Mouse (Mus musculus): ENCODE results near the gene Gm10277. TPM values are rescaled to one million over a fixed set of nuclear protein-coding genes. Genes with fewer than 3 reads are reported as not detected.

Gene Gm10277
- total and polyA plus RNA-seq, 3 experiments: 0.10 TPM; not detected in 2

- no peak for TF ChIP-seq ZKSCAN1 (IDR thresholded peaks at IDR 0.05; ENCODE audit: borderline replicate concordance, low read depth, low read length)
- TF ChIP-seq PAX5 (IDR thresholded peaks at IDR 0.05; ENCODE audit: low read length): no peak
- peak; percentile 24 to 93 for TF ChIP-seq CTCF (conservative IDR thresholded peaks at IDR 0.05 in 1 of 2, IDR thresholded peaks at IDR 0.05 in 1 of 2; ENCODE audit: low read depth in 2 of 2, low read length in 2 of 2)
- no peak for TF ChIP-seq NELFE (IDR thresholded peaks at IDR 0.05; ENCODE audit: low read depth, low read length)
Measured at GRCm38 (mm10) chr11:77762783-77763672, 24.5 kb downstream of the Gm10277 start, which contains the start of gene Myo18a (continued).

- dilution Hi-C loops (cut with MboI; ENCODE audit: extremely low pct_ligation_motif_present, extremely low pct_unique_long_range_greater_than_20kb, low sequenced_read_pairs) (no loop called here), in situ Hi-C loops (cut with MboI; ENCODE audit: low pct_ligation_motif_present, low pct_unique_long_range_greater_than_20kb, low sequenced_read_pairs) (no loop called here)
- no peak overlapping the region for H3K4me3 ChIP-seq (replicated peaks in 1 of 3; ENCODE audit: low read depth in 2 of 3, low read length in 2 of 3, poor library complexity in 1 of 3)
- TF ChIP-seq ETS1 (conservative IDR thresholded peaks at IDR 0.05; ENCODE audit: low read depth, low read length) (no peak), POLR2A (IDR thresholded peaks at IDR 0.05; ENCODE audit: low read depth, low read length) (no peak), UBTF (IDR thresholded peaks at IDR 0.05; ENCODE audit: low read depth, low read length) (no peak)
- H3K4me2 ChIP-seq (ENCODE audit: insufficient read depth, low read depth, poor library complexity, severe bottlenecking): no peak overlapping the region
- no peaks in the 10 kb centered on the region for H3K36me3 ChIP-seq (replicated peaks in 1 of 2; ENCODE audit: control insufficient read depth in 1 of 2, insufficient read depth in 1 of 2, low read length in 1 of 2)
- no peak overlapping the region for H3K27ac ChIP-seq (ENCODE audit: insufficient read depth, low read depth)
- peaks cover 17 to 55% of the 10 kb centered on the region in 2 experiments for H3K4me1 ChIP-seq (ENCODE audit: control insufficient read depth in 1 of 2, insufficient read depth in 2 of 2)
- no peaks in the 10 kb centered on the region for H3K79me2 ChIP-seq (replicated peaks; ENCODE audit: control insufficient read depth, extremely low read depth, insufficient read depth, poor library complexity, severe bottlenecking)
- H3K9ac ChIP-seq (ENCODE audit: insufficient read depth, low read depth): no peak overlapping the region
- H3K27me3 ChIP-seq (replicated peaks): peaks cover 20% of the 10 kb centered on the region
- DNase-seq (ENCODE audit: extremely low read depth): peak; percentile 52
- H3K9me3 ChIP-seq (replicated peaks; ENCODE audit: low read length): no peaks in the 10 kb centered on the region
Measured at GRCm38 (mm10) chr11:77760031-77760430, 27.5 kb downstream of the Gm10277 start.

GRCm38 (mm10) chr11:77753469-77753868, 34.1 kb downstream of the Gm10277 start:
- Histone ChIP-seq H3K27me3 (replicated peaks) (no peaks in the 10 kb centered on the region), H3K9ac (ENCODE audit: insufficient read depth, low read depth) (no peak overlapping the region)

GRCm38 (mm10) chr11:77752525-77752924, 35.0 kb downstream of the Gm10277 start:
- in situ Hi-C loops (cut with MboI; ENCODE audit: low pct_ligation_motif_present, low pct_unique_long_range_greater_than_20kb, low sequenced_read_pairs) (no loop called here), dilution Hi-C loops (cut with MboI; ENCODE audit: extremely low pct_ligation_motif_present, extremely low pct_unique_long_range_greater_than_20kb, low sequenced_read_pairs) (no loop called here)
- H3K4me1 ChIP-seq (ENCODE audit: control insufficient read depth in 1 of 2, insufficient read depth in 2 of 2): peaks cover 0 to 11% of the 10 kb centered on the region in 2 experiments; a peak in 2 of 4 replicates
- no peak overlapping the region for H3K4me2 ChIP-seq (ENCODE audit: insufficient read depth, low read depth, poor library complexity, severe bottlenecking)
- no peak for TF ChIP-seq CHD2 (IDR thresholded peaks at IDR 0.05; ENCODE audit: low read length)
- H3K9me3 ChIP-seq (replicated peaks; ENCODE audit: low read length): no peaks in the 10 kb centered on the region
- no peaks in the 10 kb centered on the region for H3K36me3 ChIP-seq (replicated peaks in 1 of 2; ENCODE audit: control insufficient read depth in 1 of 2, insufficient read depth in 1 of 2, low read length in 1 of 2)
- no peaks in the 10 kb centered on the region for H3K27me3 ChIP-seq (replicated peaks)
- no peak overlapping the region for H3K4me3 ChIP-seq (replicated peaks in 1 of 3; ENCODE audit: low read depth in 2 of 3, low read length in 2 of 3, poor library complexity in 1 of 3)
- H3K27ac ChIP-seq (ENCODE audit: insufficient read depth, low read depth): no peak overlapping the region
- no peak for DNase-seq (ENCODE audit: extremely low read depth)
- no peak overlapping the region for H3K9ac ChIP-seq (ENCODE audit: insufficient read depth, low read depth)
- H3K79me2 ChIP-seq (replicated peaks; ENCODE audit: control insufficient read depth, extremely low read depth, insufficient read depth, poor library complexity, severe bottlenecking): no peaks in the 10 kb centered on the region

More at GRCm38 (mm10) chr11:77753469-77753868, 34.1 kb downstream of the Gm10277 start:
- dilution Hi-C loops (cut with MboI; ENCODE audit: extremely low pct_ligation_motif_present, extremely low pct_unique_long_range_greater_than_20kb, low sequenced_read_pairs): no loop called here
- TF ChIP-seq TCF12 (IDR thresholded peaks at IDR 0.05; ENCODE audit: low read depth, low read length) (no peak), MEF2A (IDR thresholded peaks at IDR 0.05; ENCODE audit: borderline replicate concordance, low read depth, low read length) (no peak), SIN3A (IDR thresholded peaks at IDR 0.05; ENCODE audit: low read length) (no peak), NELFE (IDR thresholded peaks at IDR 0.05; ENCODE audit: low read depth, low read length) (no peak), MAX (IDR thresholded peaks at IDR 0.05; ENCODE audit: low read length) (no peak), MXI1 (IDR thresholded peaks at IDR 0.05; ENCODE audit: low read depth, low read length) (no peak), ELF1 (IDR thresholded peaks at IDR 0.05; ENCODE audit: low read depth, low read length) (no peak), MYC (IDR thresholded peaks at IDR 0.05; ENCODE audit: low read depth, low read length) (no peak)
- Histone ChIP-seq H3K9me3 (replicated peaks; ENCODE audit: low read length) (no peaks in the 10 kb centered on the region), H3K4me1 (ENCODE audit: control insufficient read depth in 1 of 2, insufficient read depth in 2 of 2) (peaks cover 4 to 20% of the 10 kb centered on the region in 2 experiments; a peak in 3 of 4 replicates), H3K79me2 (replicated peaks; ENCODE audit: control insufficient read depth, extremely low read depth, insufficient read depth, poor library complexity, severe bottlenecking) (no peaks in the 10 kb centered on the region), H3K36me3 (replicated peaks in 1 of 2; ENCODE audit: control insufficient read depth in 1 of 2, insufficient read depth in 1 of 2, low read length in 1 of 2) (no peaks in the 10 kb centered on the region), H3K27ac (ENCODE audit: insufficient read depth, low read depth) (no peak overlapping the region), H3K4me3 (replicated peaks in 1 of 3; ENCODE audit: low read depth in 2 of 3, low read length in 2 of 3, poor library complexity in 1 of 3) (no peak overlapping the region), H3K4me2 (ENCODE audit: insufficient read depth, low read depth, poor library complexity, severe bottlenecking) (no peak overlapping the region)
- in situ Hi-C loops (cut with MboI; ENCODE audit: low pct_ligation_motif_present, low pct_unique_long_range_greater_than_20kb, low sequenced_read_pairs): no loop called here
- DNase-seq (ENCODE audit: extremely low read depth): no peak

Data from CH12.LX (cell line).